Mouse (Mus musculus): ENCODE results near the gene Tspan13. TPM values are rescaled to one million over a fixed set of nuclear protein-coding genes. Genes with fewer than 3 reads are reported as not detected.

The Tspan13 gene
- polyA plus RNA-seq, 1 experiment from 2014 or later, result 57.3 TPM

DNA sequence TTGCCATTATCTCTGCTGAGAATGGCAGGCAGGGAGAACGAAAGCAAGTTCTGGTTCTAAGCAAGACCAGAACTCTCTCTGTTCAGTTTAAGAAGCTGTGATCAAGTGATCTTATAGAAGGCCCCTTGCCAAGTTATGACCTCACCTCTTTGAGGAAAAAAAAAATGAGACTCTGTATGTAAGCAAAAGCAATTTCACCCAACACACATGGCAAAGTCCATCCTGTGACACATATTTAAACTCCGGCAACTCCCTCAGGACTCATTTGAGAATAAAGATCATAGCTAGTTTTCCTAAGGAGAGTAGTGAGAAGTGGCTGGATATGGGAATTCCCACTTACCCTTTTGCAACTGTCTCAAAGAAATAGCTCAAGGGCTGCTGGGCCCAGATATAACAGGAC is 34.7 kb downstream of the Tspan13 start:
- no peak overlapping the region for H3K9ac ChIP-seq (ENCODE audit: low read depth, low read length)
- no peaks in the 10 kb centered on the region for H3K9me3 ChIP-seq (ENCODE audit: control insufficient read depth, low read length)
- H3K4me2 ChIP-seq (ENCODE audit: low read depth, low read length), result no peak overlapping the region
- no peaks in the 10 kb centered on the region for H3K4me1 ChIP-seq (ENCODE audit: control insufficient read depth, insufficient read depth, low read length)
- 61% methylated on average over 2 of the region's 2 CpGs for WGBS
- DNase-seq (ENCODE audit: low spot score) (peak; percentile 33), ATAC-seq (ENCODE audit: low read depth) (no peak)
- H3K27ac ChIP-seq (replicated peaks; ENCODE audit: low read depth, low read length), result no peak overlapping the region
- no peak overlapping the region for H3K4me3 ChIP-seq (ENCODE audit: low read depth, low read length)
- no peaks in the 10 kb centered on the region for H3K27me3 ChIP-seq (replicated peaks; ENCODE audit: control insufficient read depth, insufficient read depth, low read length)
- H3K36me3 ChIP-seq (ENCODE audit: control insufficient read depth, insufficient read depth, low read length), result no peaks in the 10 kb centered on the region

DNA sequence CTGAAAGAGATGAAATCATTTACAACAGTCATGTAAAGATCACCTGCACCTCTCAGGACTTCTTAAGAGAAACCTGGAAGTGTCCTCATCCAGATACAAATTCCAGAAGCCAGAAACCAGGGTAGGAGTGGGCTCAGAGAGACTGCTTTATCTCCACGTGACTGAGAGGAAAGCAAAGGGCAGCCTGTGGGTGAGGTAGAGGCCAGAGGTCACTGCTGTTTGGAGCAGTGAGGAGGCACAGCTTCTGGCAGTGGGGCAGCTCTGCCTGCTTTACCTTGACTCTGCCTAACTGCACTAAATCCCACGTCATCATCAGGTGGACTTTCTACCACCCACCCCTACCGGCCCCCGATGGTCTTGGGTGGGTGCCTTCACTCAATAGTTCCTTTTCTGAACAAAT is 37.6 kb downstream of the Tspan13 start:
- Histone ChIP-seq H3K4me2 (ENCODE audit: low read depth, low read length) (no peak overlapping the region), H3K9me3 (ENCODE audit: control insufficient read depth, low read length) (no peaks in the 10 kb centered on the region), H3K4me1 (ENCODE audit: control insufficient read depth, insufficient read depth, low read length) (no peaks in the 10 kb centered on the region), H3K27ac (replicated peaks; ENCODE audit: low read depth, low read length) (no peak overlapping the region), H3K36me3 (ENCODE audit: control insufficient read depth, insufficient read depth, low read length) (no peaks in the 10 kb centered on the region), H3K9ac (ENCODE audit: low read depth, low read length) (no peak overlapping the region), H3K27me3 (replicated peaks; ENCODE audit: control insufficient read depth, insufficient read depth, low read length) (no peaks in the 10 kb centered on the region), H3K4me3 (ENCODE audit: low read depth, low read length) (no peak overlapping the region)
- ATAC-seq (ENCODE audit: low read depth) (no peak), DNase-seq (ENCODE audit: low spot score) (no peak)
- WGBS, result 79% methylated on average over 4 of the region's 4 CpGs

GRCm38 (mm10) chr12:35995799-35996198 is 46.5 kb downstream of the Tspan13 start:
- no peaks in the 10 kb centered on the region for H3K36me3 ChIP-seq (ENCODE audit: control insufficient read depth, insufficient read depth, low read length)
- DNase-seq (ENCODE audit: low spot score) (peak; percentile 66), ATAC-seq (ENCODE audit: low read depth) (no peak)
- no peak overlapping the region for H3K9ac ChIP-seq (ENCODE audit: low read depth, low read length)
- WGBS, result 34% methylated on average over 5 of the region's 5 CpGs
- no peaks in the 10 kb centered on the region for H3K4me1 ChIP-seq (ENCODE audit: control insufficient read depth, insufficient read depth, low read length)
- no peak overlapping the region for H3K4me3 ChIP-seq (ENCODE audit: low read depth, low read length)
- H3K27ac ChIP-seq (replicated peaks; ENCODE audit: low read depth, low read length), result no peak overlapping the region
- H3K4me2 ChIP-seq (ENCODE audit: low read depth, low read length), result no peak overlapping the region
- H3K9me3 ChIP-seq (ENCODE audit: control insufficient read depth, low read length), result no peaks in the 10 kb centered on the region
- H3K27me3 ChIP-seq (replicated peaks; ENCODE audit: control insufficient read depth, insufficient read depth, low read length), result no peaks in the 10 kb centered on the region

DNA sequence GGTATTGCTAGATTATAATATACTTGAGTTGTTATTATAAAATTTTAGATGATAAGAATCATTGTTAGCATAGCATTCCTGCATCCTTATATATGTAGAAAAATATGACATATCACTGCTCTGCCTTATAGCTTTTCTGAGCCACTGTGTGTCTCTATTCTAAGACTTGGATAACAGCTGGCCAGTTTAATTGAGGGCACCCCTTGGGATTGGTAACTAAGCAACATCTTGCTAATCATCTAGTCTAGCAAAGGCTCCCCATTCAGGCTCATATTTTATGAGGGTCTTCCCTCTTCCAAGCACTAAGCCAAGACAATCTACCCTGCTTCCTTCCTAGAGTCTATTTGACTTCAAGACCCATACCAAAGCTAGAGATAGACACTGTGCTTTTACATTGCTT is 48.2 kb downstream of the Tspan13 start:
- no peak overlapping the region for H3K27ac ChIP-seq (replicated peaks; ENCODE audit: low read depth, low read length)
- H3K4me2 ChIP-seq (ENCODE audit: low read depth, low read length), result no peak overlapping the region
- no peaks in the 10 kb centered on the region for H3K36me3 ChIP-seq (ENCODE audit: control insufficient read depth, insufficient read depth, low read length)
- no peaks in the 10 kb centered on the region for H3K9me3 ChIP-seq (ENCODE audit: control insufficient read depth, low read length)
- no peak overlapping the region for H3K4me3 ChIP-seq (ENCODE audit: low read depth, low read length)
- DNase-seq (ENCODE audit: low spot score), result peak; percentile 18
- no peaks in the 10 kb centered on the region for H3K4me1 ChIP-seq (ENCODE audit: control insufficient read depth, insufficient read depth, low read length)
- no peak overlapping the region for H3K9ac ChIP-seq (ENCODE audit: low read depth, low read length)
- ATAC-seq (ENCODE audit: low read depth), result no peak
- H3K27me3 ChIP-seq (replicated peaks; ENCODE audit: control insufficient read depth, insufficient read depth, low read length), result no peaks in the 10 kb centered on the region

DNA sequence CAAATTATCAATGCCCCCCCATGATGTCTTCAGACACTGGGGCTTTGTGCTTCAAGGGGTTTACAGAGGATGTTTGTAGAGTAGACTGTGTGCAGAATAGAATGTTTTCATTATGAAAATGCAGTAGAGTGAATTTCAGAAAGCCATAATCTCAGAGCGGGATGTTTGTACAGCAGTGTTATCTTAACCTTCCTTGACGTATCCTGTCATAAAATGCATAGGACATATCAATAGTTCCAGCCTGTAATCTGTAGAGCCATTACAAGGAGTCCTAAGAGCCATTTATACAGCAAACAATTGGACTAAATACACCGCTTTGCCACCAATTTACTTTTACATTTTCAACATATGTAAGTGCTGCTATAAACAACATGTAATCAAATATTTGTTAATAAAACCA is 48.7 kb downstream of the Tspan13 start:
- Histone ChIP-seq H3K36me3 (ENCODE audit: control insufficient read depth, insufficient read depth, low read length) (no peaks in the 10 kb centered on the region), H3K4me1 (ENCODE audit: control insufficient read depth, insufficient read depth, low read length) (no peaks in the 10 kb centered on the region), H3K4me3 (ENCODE audit: low read depth, low read length) (no peak overlapping the region), H3K9ac (ENCODE audit: low read depth, low read length) (no peak overlapping the region), H3K27me3 (replicated peaks; ENCODE audit: control insufficient read depth, insufficient read depth, low read length) (no peaks in the 10 kb centered on the region), H3K9me3 (ENCODE audit: control insufficient read depth, low read length) (no peaks in the 10 kb centered on the region), H3K27ac (replicated peaks; ENCODE audit: low read depth, low read length) (no peak overlapping the region), H3K4me2 (ENCODE audit: low read depth, low read length) (no peak overlapping the region)
- ATAC-seq (ENCODE audit: low read depth), result no peak
- WGBS, result 66% methylated on average over 3 of the region's 3 CpGs
- no peak for DNase-seq (ENCODE audit: low spot score)

GRCm38 (mm10) chr12:35992711-35993110 is 49.6 kb downstream of the Tspan13 start, which contains the start of gene Agr2:
Agr2 (plus strand) TSS chr12:35992907.
- DNase-seq (ENCODE audit: low spot score) (peak; percentile 61), ATAC-seq (ENCODE audit: low read depth) (peak; percentile 87)
- Histone ChIP-seq H3K4me3 (ENCODE audit: low read depth, low read length) (no peak within 1 kb of the TSS), H3K27ac (replicated peaks; ENCODE audit: low read depth, low read length) (no peak within 1 kb of the TSS), H3K27me3 (replicated peaks; ENCODE audit: control insufficient read depth, insufficient read depth, low read length) (no peaks in the 10 kb centered on the region), H3K36me3 (ENCODE audit: control insufficient read depth, insufficient read depth, low read length) (no peaks in the 10 kb centered on the region), H3K9ac (ENCODE audit: low read depth, low read length) (no peak within 1 kb of the TSS), H3K4me1 (ENCODE audit: control insufficient read depth, insufficient read depth, low read length) (no peaks in the 10 kb centered on the region), H3K9me3 (ENCODE audit: control insufficient read depth, low read length) (no peaks in the 10 kb centered on the region), H3K4me2 (ENCODE audit: low read depth, low read length) (no peak within 1 kb of the TSS; the same call in 1 of the 2 replicates)
- WGBS, result 70% methylated on average over 9 of the region's 9 CpGs

GRCm38 (mm10) chr12:35984743-35985142 is 57.6 kb downstream of the Tspan13 start:
- DNase-seq (ENCODE audit: low spot score), result no peak
- Histone ChIP-seq H3K4me2 (ENCODE audit: low read depth, low read length) (no peak overlapping the region), H3K9me3 (ENCODE audit: control insufficient read depth, low read length) (no peaks in the 10 kb centered on the region), H3K9ac (ENCODE audit: low read depth, low read length) (no peak overlapping the region), H3K36me3 (ENCODE audit: control insufficient read depth, insufficient read depth, low read length) (no peaks in the 10 kb centered on the region), H3K27me3 (replicated peaks; ENCODE audit: control insufficient read depth, insufficient read depth, low read length) (no peaks in the 10 kb centered on the region), H3K4me3 (ENCODE audit: low read depth, low read length) (no peak overlapping the region), H3K4me1 (ENCODE audit: control insufficient read depth, insufficient read depth, low read length) (no peaks in the 10 kb centered on the region), H3K27ac (replicated peaks; ENCODE audit: low read depth, low read length) (no peak overlapping the region)
- 86% methylated on average over 5 of the region's 5 CpGs for WGBS
- ATAC-seq (ENCODE audit: low read depth), result no peak

- H3K27me3 ChIP-seq (replicated peaks; ENCODE audit: control insufficient read depth, insufficient read depth, low read length), result no peaks in the 10 kb centered on the region
- no peak for ATAC-seq (ENCODE audit: low read depth)
- no peaks in the 10 kb centered on the region for H3K36me3 ChIP-seq (ENCODE audit: control insufficient read depth, insufficient read depth, low read length)
- H3K9ac ChIP-seq (ENCODE audit: low read depth, low read length), result no peak overlapping the region
- no peaks in the 10 kb centered on the region for H3K9me3 ChIP-seq (ENCODE audit: control insufficient read depth, low read length)
- no peak overlapping the region for H3K4me3 ChIP-seq (ENCODE audit: low read depth, low read length)
- no peak for DNase-seq (ENCODE audit: low spot score)
- WGBS, result 92% methylated on average over 9 of the region's 9 CpGs
- H3K4me1 ChIP-seq (ENCODE audit: control insufficient read depth, insufficient read depth, low read length), result no peaks in the 10 kb centered on the region
- no peak overlapping the region for H3K27ac ChIP-seq (replicated peaks; ENCODE audit: low read depth, low read length)
- H3K4me2 ChIP-seq (ENCODE audit: low read depth, low read length), result no peak overlapping the region
Observed at GRCm38 (mm10) chr12:35983472-35983871, 58.8 kb downstream of the Tspan13 start.

GRCm38 (mm10) chr12:35981732-35982360 is 60.5 kb downstream of the Tspan13 start:
- ATAC-seq (ENCODE audit: low read depth) (peak; percentile 79; the same call in 1 of the 2 replicates), DNase-seq (ENCODE audit: low spot score) (peak; percentile 73)
- H3K4me2 ChIP-seq (ENCODE audit: low read depth, low read length), result no peak overlapping the region
- H3K4me3 ChIP-seq (ENCODE audit: low read depth, low read length), result no peak overlapping the region
- H3K9me3 ChIP-seq (ENCODE audit: control insufficient read depth, low read length), result no peaks in the 10 kb centered on the region
- no peak overlapping the region for H3K9ac ChIP-seq (ENCODE audit: low read depth, low read length)
- no peaks in the 10 kb centered on the region for H3K36me3 ChIP-seq (ENCODE audit: control insufficient read depth, insufficient read depth, low read length)
- H3K4me1 ChIP-seq (ENCODE audit: control insufficient read depth, insufficient read depth, low read length), result no peaks in the 10 kb centered on the region
- 49% methylated on average over 6 of the region's 6 CpGs for WGBS
- H3K27me3 ChIP-seq (replicated peaks; ENCODE audit: control insufficient read depth, insufficient read depth, low read length), result no peaks in the 10 kb centered on the region
- H3K27ac ChIP-seq (replicated peaks; ENCODE audit: low read depth, low read length), result no peak overlapping the region
